Mouse (Mus musculus) left cerebral cortex, postnatal 4 days (tissue): Measurements from ENCODE around the gene Eps8l1. TPM values are rescaled to one million over a fixed set of nuclear protein-coding genes. Genes with fewer than 3 reads are reported as not detected.
"Not testable (repeated sequence)": the region's sequence is repeated elsewhere in the genome, so short reads cannot be mapped to it uniquely, and the experiment has no call there.

Source experiments
- DNase-seq: peaks from one replicate; pipeline ENCODE4 v3.0.0-alpha.2; 2022
- intact Hi-C: fragments of 180-260 bp; cut with DNase I; formaldehyde crosslinking; loops from one replicate; pipeline ENCODE4 v1.15.1; 2025
- total RNA-seq, 2 experiments: library from RNA; stranded (reverse); gene quantifications; 2 replicates each; pipeline ENCODE4 v1.2.3; 2021

Gene Eps8l1
- total RNA-seq: 1 to 10 TPM; 5.1 to 8.0 TPM

DNA sequence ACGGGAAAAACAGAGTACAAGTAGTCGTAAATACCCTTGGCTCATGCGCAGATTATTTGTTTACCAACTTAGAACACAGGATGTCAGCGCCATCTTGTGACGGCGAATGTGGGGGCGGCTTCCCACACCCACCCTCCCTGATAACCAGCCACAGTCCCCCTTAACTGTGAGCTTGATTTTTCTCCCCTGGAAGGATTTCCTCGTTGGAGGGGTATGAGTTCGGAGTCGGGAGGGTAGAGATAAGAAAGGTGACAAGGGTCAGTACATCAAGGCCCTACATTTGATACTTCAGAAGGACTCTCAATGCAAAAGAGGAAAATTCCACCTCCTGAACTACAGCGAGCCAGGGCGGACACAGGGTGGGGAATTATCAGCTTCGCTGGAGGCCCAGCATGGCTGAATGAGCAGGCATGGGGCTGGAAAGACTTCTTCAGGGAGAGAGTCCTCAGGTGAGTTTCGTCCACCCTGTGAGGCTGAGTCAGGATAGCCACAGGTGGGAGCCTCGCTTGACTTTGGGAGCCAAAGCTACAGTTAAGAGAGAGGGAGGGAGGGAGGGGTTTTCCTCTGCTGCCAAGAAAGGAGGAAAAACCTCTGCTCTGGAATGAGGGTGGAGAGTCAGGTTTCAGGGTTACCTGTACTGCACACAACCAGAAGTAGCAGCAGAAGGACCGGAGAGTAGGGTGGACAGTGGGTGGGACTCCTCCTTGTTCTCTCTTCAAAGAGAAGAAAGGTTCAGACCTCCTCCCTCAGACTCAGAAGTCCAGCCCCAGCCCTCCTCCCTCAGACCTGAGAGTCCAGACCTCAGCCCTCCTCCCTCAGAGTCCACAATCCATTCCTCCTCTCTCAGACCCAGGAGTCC lies at the start of gene Eps8l1:
Eps8l1 (plus strand) TSS at position 99 of the 859 bp plus-strand sequence.
- intact Hi-C loops: no loop called here

DNA sequence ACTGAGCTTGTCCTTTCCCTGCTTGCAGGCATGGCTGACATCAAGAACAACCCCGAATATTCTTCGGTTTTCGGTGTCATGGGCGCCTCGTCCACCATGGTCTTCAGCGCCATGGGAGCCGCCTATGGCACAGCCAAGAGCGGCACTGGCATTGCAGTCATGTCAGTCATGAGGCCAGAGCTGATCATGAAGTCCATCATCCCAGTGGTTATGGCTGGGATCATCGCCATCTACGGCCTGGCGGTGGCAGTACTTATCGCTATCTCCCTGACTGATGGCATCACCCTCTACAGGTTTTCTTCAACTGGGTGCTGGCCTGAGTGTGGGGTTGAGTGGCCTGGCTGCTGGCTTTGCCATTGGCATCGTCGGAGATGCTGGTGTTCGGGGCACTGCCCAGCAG lies 48.1 kb upstream of the Eps8l1 start:
- DNase-seq, intact Hi-C loops: not testable (repeated sequence)

More for the DNA sequence above, at the start of gene Eps8l1:
- DNase-seq: no peak

DNA sequence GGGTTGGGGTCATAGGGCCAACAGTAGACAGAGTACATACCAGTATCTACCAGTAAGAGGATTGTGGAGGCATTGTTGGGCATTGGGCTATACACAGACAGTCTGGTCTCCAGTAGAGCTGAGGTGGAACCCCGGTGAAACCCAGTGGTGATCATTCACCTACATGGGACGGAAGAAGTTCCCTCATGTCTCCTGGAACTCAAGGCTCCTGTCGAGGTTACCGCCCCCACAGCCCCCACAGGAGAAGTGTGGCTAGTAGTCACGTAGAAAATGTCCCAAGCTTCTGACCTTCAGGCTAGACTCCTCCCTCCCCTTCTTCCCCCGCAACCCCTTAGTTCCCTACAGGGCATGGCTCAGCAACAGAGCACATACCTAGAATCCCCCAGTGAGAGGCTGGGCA lies 40.8 kb upstream of the Eps8l1 start:
- intact Hi-C loops: no loop called here
- DNase-seq: no peak

DNA sequence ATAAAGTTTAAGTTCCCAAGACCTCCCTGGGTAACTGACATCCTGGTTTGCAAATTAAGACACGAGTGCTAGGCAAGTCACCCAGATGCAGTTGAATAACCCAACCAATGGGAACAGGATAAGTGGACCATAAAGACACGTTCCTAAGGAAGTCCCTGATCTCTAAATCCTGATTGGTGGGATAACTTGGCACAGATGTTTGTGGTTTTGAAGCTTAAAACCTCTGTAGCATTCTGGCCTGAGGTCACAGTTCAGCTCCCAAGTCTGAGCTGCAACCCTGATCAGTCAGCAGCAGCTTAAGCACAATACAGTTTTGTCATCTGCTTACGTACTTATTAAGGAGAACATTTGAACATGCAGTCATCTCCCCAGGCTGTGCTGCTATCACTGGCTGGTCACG lies 40.2 kb upstream of the Eps8l1 start:
- intact Hi-C loops: no loop called here

DNA sequence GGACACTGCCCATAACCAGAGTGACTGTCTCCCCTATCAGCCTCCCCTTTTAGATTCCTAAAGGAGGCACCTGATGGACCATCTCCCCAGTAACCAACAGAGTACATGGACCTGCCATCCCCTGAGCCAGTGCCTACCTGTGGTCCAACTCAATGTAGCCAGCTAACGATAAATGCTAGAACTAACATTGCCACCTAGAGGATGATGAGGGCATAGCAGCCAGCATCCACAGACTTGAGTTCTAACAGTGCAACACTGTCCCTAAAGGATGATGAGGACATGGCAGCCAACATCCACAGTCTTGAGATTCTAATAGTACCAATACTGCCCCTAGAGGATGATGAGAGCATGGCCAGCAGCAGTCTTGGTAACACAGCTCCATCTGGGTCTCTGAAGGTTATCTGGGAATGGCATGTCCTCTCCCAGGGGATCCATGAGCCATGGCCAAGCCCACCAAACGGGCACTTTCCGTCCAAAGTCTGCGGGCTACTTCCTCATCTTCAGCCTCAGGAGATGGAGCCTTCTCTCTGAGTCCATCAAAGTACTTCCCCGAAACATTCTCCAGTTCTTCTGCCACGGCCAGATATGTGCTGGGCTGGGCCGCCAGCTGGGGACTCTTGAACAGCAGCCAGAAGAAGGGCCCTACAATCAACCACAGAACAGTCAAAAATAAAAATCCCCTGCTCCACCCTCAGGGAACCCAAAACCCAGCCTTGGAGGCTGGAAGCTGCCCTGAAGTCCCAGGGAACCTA lies 33.1 kb upstream of the Eps8l1 start:
- DNase-seq: peak; percentile 89
- intact Hi-C loops: loop anchor here (5.0 kb wide), 1 partner anchor 280 kb away; no protein-coding TSS in a partner anchor

More for the DNA sequence above, 40.2 kb upstream of the Eps8l1 start:
- no peak for DNase-seq

DNA sequence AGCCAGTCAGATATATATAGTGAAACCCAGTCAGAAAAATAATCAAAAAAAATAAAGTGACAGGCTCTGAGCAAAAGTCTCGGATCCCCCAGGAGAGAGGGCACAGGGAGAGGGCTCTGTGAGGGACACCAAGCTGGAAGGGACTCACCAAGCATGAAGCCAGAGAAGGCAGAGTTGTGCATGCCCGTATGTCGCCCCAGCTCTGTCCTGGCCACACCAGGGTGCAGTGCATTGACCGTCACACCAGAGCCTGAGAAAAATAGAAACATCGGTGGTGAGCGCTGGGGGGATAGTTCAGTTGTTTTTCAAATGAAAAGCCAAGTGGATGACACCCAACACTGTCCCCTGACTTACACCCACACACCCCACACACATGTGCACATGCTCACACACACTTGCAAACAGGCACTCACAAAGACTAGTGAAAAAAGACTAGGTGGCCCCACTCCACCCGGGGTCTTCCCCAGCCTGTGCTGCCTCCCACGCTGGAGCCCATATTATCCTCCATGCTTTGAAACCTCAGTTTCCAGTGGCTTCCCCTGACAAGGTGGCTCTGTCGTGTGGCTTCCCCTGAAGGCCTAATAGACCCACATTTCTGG lies 30.1 kb upstream of the Eps8l1 start:
- intact Hi-C loops: loop anchor here (5.0 kb wide), 1 partner anchor 838 kb away; no protein-coding TSS in a partner anchor
- no peak for DNase-seq

DNA sequence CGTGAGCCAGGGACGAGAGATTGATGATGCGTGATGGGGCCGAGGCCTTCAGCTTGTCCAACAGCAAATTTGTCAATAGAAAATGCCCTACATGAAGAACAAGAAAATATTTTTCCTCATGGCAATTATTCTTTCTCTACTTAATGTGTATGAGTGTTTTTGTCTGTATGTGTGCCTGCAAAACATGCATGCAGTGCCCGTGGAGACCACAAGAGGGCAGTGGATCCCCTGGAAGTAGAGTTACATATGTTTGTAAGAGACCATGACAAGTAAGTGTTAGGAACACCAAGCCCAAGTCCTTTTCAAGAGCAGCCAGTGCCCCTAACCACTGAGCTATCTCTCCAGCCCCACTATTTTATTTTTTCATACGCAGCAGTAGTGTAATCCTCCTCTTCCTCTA lies 28.9 kb upstream of the Eps8l1 start:
- peak; percentile 78 for DNase-seq
- intact Hi-C loops: loop anchor here (5.0 kb wide), 1 partner anchor 839 kb away; no protein-coding TSS in a partner anchor

DNA sequence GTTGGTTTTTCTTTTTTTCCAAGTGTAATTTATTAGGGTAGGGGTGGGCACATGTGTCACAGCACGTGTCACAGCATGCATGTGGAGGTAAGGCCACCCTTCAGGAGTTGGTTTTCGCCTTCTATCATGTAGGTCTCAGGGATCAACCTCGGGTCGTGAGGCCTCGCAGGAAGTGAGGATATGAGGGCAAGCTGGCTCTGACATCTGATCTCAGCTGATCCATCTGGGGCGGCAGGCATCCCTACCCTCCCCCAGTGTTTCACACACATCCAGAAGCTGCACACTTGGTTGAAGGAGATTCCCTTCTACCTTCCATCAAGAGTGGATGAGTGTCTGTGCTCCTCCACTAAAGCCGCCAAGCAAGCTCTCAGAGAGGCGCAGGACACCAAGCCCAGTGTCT lies 28.4 kb upstream of the Eps8l1 start:
- no peak for DNase-seq
- intact Hi-C loops: loop anchor here (5.0 kb wide), 1 partner anchor 840 kb away; no protein-coding TSS in a partner anchor

DNA sequence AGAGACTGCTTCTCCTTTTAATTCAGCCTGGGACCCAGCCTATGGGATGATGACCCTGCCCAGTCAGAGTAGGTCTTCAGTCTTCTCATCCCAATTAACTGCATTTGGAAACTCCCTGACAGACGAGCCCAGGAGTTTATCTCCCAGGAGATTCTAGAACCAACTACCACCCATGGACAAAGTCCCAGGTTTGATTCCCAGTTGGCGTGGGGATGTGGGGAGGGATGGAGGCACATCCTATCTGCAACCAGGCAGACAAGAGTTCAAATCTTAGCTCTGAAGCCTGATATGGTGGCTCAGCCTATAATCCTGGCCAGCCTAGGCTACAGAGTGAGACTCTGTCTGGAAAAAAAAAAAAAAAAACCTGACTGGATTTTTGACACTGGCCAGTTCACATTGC lies 22.8 kb upstream of the Eps8l1 start:
- intact Hi-C loops: no loop called here
- DNase-seq: no peak

DNA sequence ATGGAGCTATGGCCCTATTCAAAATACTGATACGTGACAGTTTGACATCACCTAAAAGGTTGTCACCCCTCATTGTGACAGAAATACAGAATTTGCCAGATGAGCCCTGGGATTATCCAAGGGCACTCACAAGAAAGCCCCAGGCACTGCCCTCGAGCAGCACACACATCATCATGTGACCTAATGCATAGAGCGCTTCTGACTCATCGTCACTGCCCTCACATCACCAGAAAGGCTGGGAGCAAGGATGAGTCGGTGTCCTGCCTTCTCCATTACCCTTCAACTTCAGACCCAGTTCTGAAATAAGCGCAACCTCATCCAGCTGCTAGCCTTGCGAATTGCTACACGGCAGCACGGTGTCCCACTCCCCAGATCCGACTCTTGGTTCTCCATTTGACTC lies 19.9 kb upstream of the Eps8l1 start:
- intact Hi-C loops: no loop called here
- DNase-seq: no peak

DNA sequence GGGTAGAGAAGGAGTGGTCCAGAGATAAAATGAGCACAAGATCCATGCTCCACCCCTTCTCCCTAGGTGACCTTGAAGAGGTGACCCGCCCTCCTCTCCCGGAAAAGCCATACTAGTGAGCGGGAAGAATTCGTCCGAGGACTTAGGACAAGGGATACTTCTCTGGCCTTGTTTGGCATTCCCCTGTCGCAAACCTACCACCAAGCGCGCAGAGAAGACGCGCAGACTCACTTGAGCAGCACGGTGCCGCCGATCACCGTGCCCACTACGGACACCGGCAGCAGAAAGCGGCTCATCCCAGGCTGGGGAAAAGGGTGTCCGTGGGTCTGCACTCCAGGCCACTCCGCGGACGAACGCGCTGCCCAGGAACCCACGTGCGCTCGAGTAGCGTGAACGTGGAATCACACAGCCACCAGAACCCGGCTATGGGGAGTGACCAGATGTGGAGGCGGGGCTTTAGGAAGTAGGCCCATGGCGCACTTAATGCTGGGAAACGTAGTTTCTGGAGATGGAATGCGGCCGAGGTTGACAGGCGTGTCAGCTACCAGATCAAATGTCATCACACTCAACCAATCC lies 15.2 kb upstream of the Eps8l1 start, which contains the start of gene Rdh13:
Rdh13 (minus strand) TSS at position 434 of the 576 bp plus-strand sequence.
- DNase-seq: peak; percentile 86
- intact Hi-C loops: no loop called here

DNA sequence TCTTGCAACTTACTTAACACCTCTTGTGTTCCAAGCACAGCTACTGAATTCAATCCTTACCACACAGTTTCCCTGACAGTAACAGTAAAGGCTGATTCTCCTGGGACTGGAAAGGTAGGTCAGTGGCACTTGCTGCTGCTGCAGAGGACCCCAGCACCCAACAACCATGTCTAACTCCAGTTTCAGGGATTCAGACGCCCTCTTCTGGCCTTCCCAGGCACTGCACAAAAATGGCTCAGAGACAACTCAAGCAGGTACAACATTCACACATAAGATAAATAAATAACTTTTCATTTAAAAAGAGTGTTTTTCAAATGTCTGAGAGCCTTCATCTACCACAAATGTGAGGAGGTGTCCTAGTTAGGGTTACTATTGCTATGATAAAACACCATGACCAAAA lies 13.3 kb upstream of the Eps8l1 start:
- intact Hi-C loops: no loop called here
- no peak for DNase-seq

DNA sequence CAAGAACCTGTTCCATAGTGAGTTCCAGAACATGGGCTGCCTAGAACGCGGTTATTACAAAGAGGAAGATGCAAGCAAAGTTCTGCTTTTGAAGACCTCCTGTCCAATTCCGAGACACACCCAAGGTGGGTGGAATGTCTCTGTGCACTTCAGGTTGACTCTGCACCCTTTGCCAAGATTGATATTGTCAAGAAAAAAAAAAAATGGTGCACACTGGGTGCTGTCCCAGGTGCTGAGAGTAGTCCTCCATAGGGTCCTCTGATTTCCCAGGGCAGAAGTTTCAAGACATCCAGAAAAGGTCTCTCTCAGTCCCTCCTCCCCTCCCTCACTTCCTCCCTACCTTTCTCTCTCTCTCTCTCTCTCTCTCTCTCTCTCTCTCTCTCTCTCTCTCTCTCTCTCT lies 12.0 kb upstream of the Eps8l1 start:
- intact Hi-C loops: no loop called here
- no peak for DNase-seq

DNA sequence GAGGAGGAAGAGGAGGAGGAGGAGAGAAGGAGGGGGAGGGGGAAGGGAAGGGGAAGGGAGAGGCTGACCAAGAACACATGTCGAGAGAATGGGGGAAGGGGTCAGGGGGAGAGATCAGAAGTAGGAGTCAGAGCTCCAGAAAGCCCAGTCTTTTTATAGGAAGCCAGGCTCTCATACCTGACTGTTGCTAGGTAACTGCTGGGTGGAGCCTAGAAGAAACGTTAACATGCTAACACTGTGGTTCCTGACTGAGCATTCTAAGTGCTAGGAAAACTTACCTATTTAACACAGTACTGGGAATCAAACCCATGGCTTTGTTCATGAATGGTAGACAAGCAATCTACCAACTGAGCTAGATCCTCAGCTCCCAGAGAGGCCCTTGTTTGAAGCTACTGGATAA lies 11.3 kb upstream of the Eps8l1 start:
- intact Hi-C loops: no loop called here
- no peak for DNase-seq

DNA sequence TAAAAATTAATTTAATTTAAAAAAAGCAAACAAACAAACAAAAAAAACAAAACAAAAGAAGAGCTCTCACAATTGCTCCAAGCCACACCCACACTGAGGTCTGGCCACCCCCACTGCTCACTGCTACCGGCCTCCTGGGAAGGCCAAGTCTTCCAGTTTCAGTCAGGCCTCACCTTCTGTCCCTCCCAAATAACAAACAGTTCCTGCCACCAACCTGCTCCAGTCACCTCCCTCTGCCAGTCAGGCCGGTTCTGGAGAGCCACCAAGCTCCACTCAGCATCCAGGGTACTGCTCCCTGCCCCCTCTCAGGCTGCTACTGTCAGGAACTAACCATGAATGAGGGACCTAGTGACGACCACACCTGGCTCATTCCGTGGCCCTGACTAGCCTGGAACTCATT lies 7.8 kb upstream of the Eps8l1 start:
- DNase-seq: no peak
- intact Hi-C loops: no loop called here

DNA sequence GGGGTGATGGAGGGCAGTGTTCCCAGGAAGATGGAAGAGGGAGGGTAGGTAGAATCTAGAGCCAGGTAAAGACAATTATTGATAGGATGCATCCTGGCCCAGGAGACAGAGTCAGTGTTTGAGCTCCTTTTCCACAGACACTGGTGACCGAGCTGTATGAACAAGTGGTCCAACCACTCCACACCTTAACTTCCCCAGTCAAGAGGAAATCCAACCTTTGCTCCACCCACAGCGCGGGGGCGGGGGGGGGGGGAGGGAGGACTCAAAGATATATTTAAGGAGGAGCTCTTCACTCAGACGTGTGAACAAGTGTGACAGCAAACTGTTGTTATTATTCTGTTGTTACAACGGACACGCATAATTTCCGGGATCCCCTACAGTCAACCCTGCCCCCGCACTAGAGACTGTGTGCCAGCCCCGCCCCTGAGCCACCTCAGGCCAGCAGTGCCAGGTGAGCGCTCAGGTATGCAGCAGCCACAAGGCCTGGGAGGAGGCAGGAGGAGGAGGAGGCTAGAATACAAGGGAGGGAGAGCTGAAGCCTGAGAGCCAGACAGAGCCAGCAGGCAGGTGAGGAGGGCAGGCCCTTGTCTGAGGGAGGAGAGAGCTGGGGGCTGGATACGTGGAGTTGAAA lies 3.8 kb downstream of the Eps8l1 start:
- intact Hi-C loops: no loop called here

DNA sequence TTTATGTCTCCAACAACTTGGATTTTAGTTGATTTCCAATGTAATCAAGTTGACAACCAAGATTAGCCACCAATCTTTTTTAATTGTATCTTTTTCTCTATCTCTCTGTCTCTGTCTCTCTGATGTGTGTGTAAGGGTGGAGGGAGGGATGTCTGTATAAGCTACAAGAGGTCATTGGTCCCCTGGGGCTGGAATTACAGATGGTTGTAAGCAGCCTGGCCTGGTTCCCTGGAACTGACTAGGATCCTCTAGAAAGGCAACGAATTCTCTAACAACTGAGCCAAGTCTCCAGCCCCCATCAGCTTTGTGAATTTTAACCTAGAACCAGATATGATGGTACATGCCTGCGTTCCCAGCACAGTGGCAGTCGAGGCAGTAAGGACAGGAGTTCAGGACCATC lies 7.3 kb downstream of the Eps8l1 start:
- DNase-seq: no peak

More for the DNA sequence above, 3.8 kb downstream of the Eps8l1 start:
- DNase-seq: no peak

DNA sequence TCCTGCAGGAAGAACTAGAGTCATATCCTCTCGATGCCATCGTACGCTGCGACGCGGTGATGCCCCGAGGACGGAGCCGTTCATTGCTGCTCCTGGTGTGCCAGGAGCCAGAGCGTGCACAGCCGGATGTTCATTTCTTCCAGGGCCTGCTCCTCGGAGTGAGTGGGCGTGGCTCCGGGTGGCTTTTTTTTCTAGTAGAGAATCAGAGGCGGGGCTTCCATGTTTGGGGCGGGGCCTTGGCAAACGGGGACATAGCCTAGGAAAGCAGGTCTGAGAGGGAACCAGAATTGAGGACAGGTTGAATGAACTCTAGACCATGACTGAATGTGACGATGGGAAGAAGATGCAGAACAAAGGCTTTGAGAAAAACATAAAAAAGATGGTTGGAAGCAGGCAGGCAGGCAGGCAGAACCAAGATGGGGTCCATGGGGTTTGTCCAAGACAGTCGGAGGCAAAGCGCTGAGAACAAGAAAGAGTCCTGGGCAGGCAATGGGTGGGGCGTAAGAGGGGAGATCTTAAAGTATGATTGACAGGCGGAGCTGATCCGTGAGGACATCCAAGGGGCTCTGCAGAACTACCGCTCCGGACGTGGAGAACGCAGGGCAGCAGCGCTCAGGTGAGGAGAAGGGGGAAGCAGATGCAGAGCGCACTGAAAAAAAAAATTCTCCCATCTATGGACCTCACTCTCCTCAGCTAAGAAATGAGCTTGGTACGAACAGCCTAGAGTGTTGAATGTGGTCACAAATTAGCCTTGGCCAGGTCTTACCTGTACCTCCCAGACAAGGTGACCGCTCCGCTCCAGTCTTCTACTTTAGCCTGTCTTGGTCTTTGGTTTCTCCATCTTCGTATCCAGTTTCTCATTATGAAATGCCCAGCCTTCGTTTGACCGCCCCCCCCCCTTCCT lies 10.1 kb downstream of the Eps8l1 start:
- DNase-seq: peak; percentile 61
- intact Hi-C loops: no loop called here

More for the DNA sequence above, 7.3 kb downstream of the Eps8l1 start:
- intact Hi-C loops: no loop called here

DNA sequence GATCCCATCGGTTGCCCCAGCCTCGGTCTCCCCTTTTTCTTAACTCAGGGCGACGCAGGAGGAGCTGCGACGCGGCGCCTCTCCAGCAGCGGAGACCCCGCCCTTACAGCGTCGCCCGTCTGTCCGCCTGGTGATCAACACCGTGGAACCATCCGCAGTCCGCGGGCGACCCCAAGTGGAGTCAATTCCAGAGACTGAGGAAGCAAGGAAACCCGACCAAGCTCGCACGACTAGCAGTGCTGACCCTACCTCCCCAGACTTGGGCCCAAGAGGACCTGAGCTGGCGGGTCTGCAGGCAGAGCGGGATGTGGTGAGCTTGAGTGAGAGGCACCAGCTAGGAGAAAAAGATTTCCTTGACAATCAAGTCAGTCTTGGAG lies 10.7 kb downstream of the Eps8l1 start:
- intact Hi-C loops: no loop called here
- peak; percentile 88 for DNase-seq
